Mouse (Mus musculus) spleen, embryonic (tissue): ENCODE measurements around the gene Lgr5.

ENCODE experiments used
- CTCF ChIA-PET: fragments of 350-600 bp; sonication (Branson Sonifier 250); formaldehyde crosslinking; loops from one replicate; lab custom pipeline; 2022; lab: Charles Lee

Gene Lgr5

GRCm38 (mm10) chr10:115587301-115587969 is at the start of gene Lgr5:
Lgr5 (minus strand) TSS chr10:115587780.
- CTCF ChIA-PET = no interaction called here

- CTCF ChIA-PET = no interaction called here
Observed at GRCm38 (mm10) chr10:115626678-115627077, 39.1 kb upstream of the Lgr5 start.

GRCm38 (mm10) chr10:115624957-115625356 is 37.4 kb upstream of the Lgr5 start:
- CTCF ChIA-PET = no interaction called here

- CTCF ChIA-PET = no interaction called here
Observed at GRCm38 (mm10) chr10:115623956-115624671, 36.5 kb upstream of the Lgr5 start.

- CTCF ChIA-PET = no interaction called here
Observed at GRCm38 (mm10) chr10:115623481-115623880, 35.9 kb upstream of the Lgr5 start.

GRCm38 (mm10) chr10:115618288-115618856 is 30.8 kb upstream of the Lgr5 start:
- CTCF ChIA-PET = interaction anchor here (0.7 kb wide), 2 partner anchors 10 to 328 kb away, joined by 3 to 35 read pairs; no protein-coding TSS in a partner anchor

- CTCF ChIA-PET = interaction anchor here (0.6 to 0.7 kb wide), 3 partner anchors 32 to 429 kb away, joined by 4 to 35 read pairs (median 10); no protein-coding TSS in a partner anchor
Observed at GRCm38 (mm10) chr10:115617456-115618287, 30.1 kb upstream of the Lgr5 start.

- CTCF ChIA-PET = no interaction called here
Observed at GRCm38 (mm10) chr10:115595748-115596147, 8.2 kb upstream of the Lgr5 start.

GRCm38 (mm10) chr10:115593651-115594050 is 6.1 kb upstream of the Lgr5 start:
- CTCF ChIA-PET = no interaction called here

- CTCF ChIA-PET = no interaction called here
Observed at GRCm38 (mm10) chr10:115593221-115593620, 5.6 kb upstream of the Lgr5 start.

GRCm38 (mm10) chr10:115587979-115588378 is 399 bp upstream of the Lgr5 start:
- CTCF ChIA-PET = no interaction called here

- CTCF ChIA-PET = no interaction called here
Observed at GRCm38 (mm10) chr10:115586246-115587231, 1.0 kb downstream of the Lgr5 start.

GRCm38 (mm10) chr10:115585491-115586245 is 1.9 kb downstream of the Lgr5 start:
- CTCF ChIA-PET = no interaction called here

- CTCF ChIA-PET = no interaction called here
Observed at GRCm38 (mm10) chr10:115584656-115585055, 2.9 kb downstream of the Lgr5 start.

GRCm38 (mm10) chr10:115583071-115583470 is 4.5 kb downstream of the Lgr5 start:
- CTCF ChIA-PET = no interaction called here

GRCm38 (mm10) chr10:115581971-115582370 is 5.6 kb downstream of the Lgr5 start:
- CTCF ChIA-PET = no interaction called here

- CTCF ChIA-PET = no interaction called here
Observed at GRCm38 (mm10) chr10:115579494-115579893, 8.1 kb downstream of the Lgr5 start.

- CTCF ChIA-PET = no interaction called here
Observed at GRCm38 (mm10) chr10:115579076-115579475, 8.5 kb downstream of the Lgr5 start.

GRCm38 (mm10) chr10:115571734-115572440 is 15.7 kb downstream of the Lgr5 start:
- CTCF ChIA-PET = no interaction called here
